Mouse (Mus musculus) ovary, postnatal 14 days (tissue): ENCODE results near the gene Hist1h2be.

Source experiments
- DNase-seq: peaks from one replicate; pipeline ENCODE4 v3.0.0; 2022; ENCODE audit warnings: low spot score

The Hist1h2be gene

GRCm38 (mm10) chr13:23620733-23621531, at the start of gene Hist1h2be:
Gene Hist1h2be (minus strand): TSS chr13:23621124.
- peak; percentile 54 for DNase-seq

GRCm38 (mm10) chr13:23662536-23662935, 41.6 kb upstream of the Hist1h2be start:
- no peak for DNase-seq

GRCm38 (mm10) chr13:23659636-23660366, 38.9 kb upstream of the Hist1h2be start:
- no peak for DNase-seq

- no peak for DNase-seq
Observed at GRCm38 (mm10) chr13:23630653-23631052, 9.7 kb upstream of the Hist1h2be start.

GRCm38 (mm10) chr13:23622861-23623450, 2.0 kb upstream of the Hist1h2be start:
- DNase-seq: no peak

GRCm38 (mm10) chr13:23622175-23622671, 1.3 kb upstream of the Hist1h2be start, which contains the start of gene Hist1h1e:
Gene Hist1h1e (minus strand): TSS chr13:23622558.
- peak; percentile 96 for DNase-seq

- DNase-seq: peak; percentile 53
Observed at GRCm38 (mm10) chr13:23621532-23622174, 729 bp upstream of the Hist1h2be start.

GRCm38 (mm10) chr13:23620056-23620732, 730 bp downstream of the Hist1h2be start:
- DNase-seq: no peak

GRCm38 (mm10) chr13:23611638-23612037, 9.3 kb downstream of the Hist1h2be start:
- DNase-seq: no peak

GRCm38 (mm10) chr13:23610393-23610792, 10.5 kb downstream of the Hist1h2be start:
- DNase-seq: no peak

GRCm38 (mm10) chr13:23609844-23610243, 11.1 kb downstream of the Hist1h2be start:
- no peak for DNase-seq

- no peak for DNase-seq
Observed at GRCm38 (mm10) chr13:23609209-23609608, 11.7 kb downstream of the Hist1h2be start.

- DNase-seq: no peak
Observed at GRCm38 (mm10) chr13:23605052-23605451, 15.9 kb downstream of the Hist1h2be start.

GRCm38 (mm10) chr13:23604452-23604851, 16.5 kb downstream of the Hist1h2be start:
- no peak for DNase-seq

- DNase-seq: no peak
Observed at GRCm38 (mm10) chr13:23603182-23603699, 17.7 kb downstream of the Hist1h2be start.

GRCm38 (mm10) chr13:23597957-23598356, 23.0 kb downstream of the Hist1h2be start:
- peak; percentile 79 for DNase-seq

GRCm38 (mm10) chr13:23595622-23596372, 25.1 kb downstream of the Hist1h2be start:
- DNase-seq: no peak

- DNase-seq: no peak
Observed at GRCm38 (mm10) chr13:23595185-23595584, 25.7 kb downstream of the Hist1h2be start.

GRCm38 (mm10) chr13:23593051-23593770, 27.7 kb downstream of the Hist1h2be start:
- DNase-seq: no peak

GRCm38 (mm10) chr13:23592614-23593013, 28.3 kb downstream of the Hist1h2be start:
- DNase-seq: no peak
